Mouse (Mus musculus) intestine, postnatal 0 days (tissue): ENCODE data around the gene Meioc. TPM values are rescaled to one million over a fixed set of nuclear protein-coding genes. Genes with fewer than 3 reads are reported as not detected.
A peak's percentile ranks its signal among the peaks of the same experiment; 100 is the strongest.
"Not testable (repeated sequence)": the region's sequence is repeated elsewhere in the genome, so short reads cannot be mapped to it uniquely, and the experiment has no call there.

Experiments
- ATAC-seq: fragments of 200-750 bp; cut with Nextera tagmentation; 2 replicates; pipeline ENCODE4 v1.8.0; 2017; ENCODE audit warnings: mild to moderate bottlenecking, moderate TSS enrichment, moderate library complexity
- H3K27ac ChIP-seq: fragments of 300-500 bp; sonication (generic); 2 replicates; pipeline ENCODE4 v1.5.1; 2014; ENCODE audit warnings: mild to moderate bottlenecking, low read depth, low read length, moderate library complexity
- H3K27me3 ChIP-seq: fragments of 300-500 bp; sonication (generic); replicated peaks from 2 replicates; pipeline ENCODE4 v1.6.1; 2014; ENCODE audit warnings: low read length, mixed read lengths; ENCODE audit not compliant: control insufficient read depth, insufficient read depth
- H3K36me3 ChIP-seq: fragments of 300-500 bp; sonication (generic); 2 replicates; pipeline ENCODE4 v1.6.1; 2014; ENCODE audit warnings: mild to moderate bottlenecking, moderate library complexity; ENCODE audit not compliant: control insufficient read depth, insufficient read depth
- H3K4me1 ChIP-seq: fragments of 300-500 bp; sonication (generic); replicated peaks from 2 replicates; pipeline ENCODE4 v1.6.1; 2014; ENCODE audit warnings: antibody characterized with exemption, low read length, mixed read lengths; ENCODE audit not compliant: control insufficient read depth, insufficient read depth
- H3K4me2 ChIP-seq: fragments of 300-500 bp; sonication (generic); replicated peaks from 2 replicates; pipeline ENCODE4 v1.6.1; 2014; ENCODE audit warnings: low read depth, mild to moderate bottlenecking, moderate library complexity
- H3K4me3 ChIP-seq: fragments of 300-500 bp; sonication (generic); 2 replicates; pipeline ENCODE4 v1.5.1; 2014; ENCODE audit warnings: low read depth, low read length
- H3K9ac ChIP-seq: fragments of 300-500 bp; sonication (generic); 2 replicates; pipeline ENCODE4 v1.6.1; 2014; ENCODE audit warnings: mild to moderate bottlenecking, low read depth, low read length
- H3K9me3 ChIP-seq: fragments of 300-500 bp; sonication (generic); 2 replicates; pipeline ENCODE4 v1.6.1; 2016; ENCODE audit warnings: mixed run types; ENCODE audit not compliant: control insufficient read depth
- CTCF ChIP-seq: sonication (generic); IDR thresholded peaks from 2 replicates; pipeline ENCODE4 v1.5.1; 2016; ENCODE audit warnings: low read depth, mild to moderate bottlenecking, control low read depth, antibody characterized with exemption, moderate library complexity
- WGBS: fragments of 180-500 bp; shearing (Covaris S2); extraction: QIAGEN DNeasy Blood & Tissue Kit; methylation state at CpG from one replicate; pipeline ENCODE4 v1.1.7; 2014; 5-methylcytosine and 5-hydroxymethylcytosine counted together
- microRNA-seq: library from miRNA; unstranded; fragments of <30 nt; microRNA quantifications from one replicate; pipeline ENCODE4, GENCODE M21; 2016
- polyA plus RNA-seq: library from polyadenylated mRNA; unstranded; fragments of >200 nt; fragmentation: Nextera tagmentation; extraction: Ambion mirVana; gene quantifications from 2 replicates; pipeline ENCODE4 v1.2.1, GENCODE M21; 2015

The Meioc gene
- polyA plus RNA-seq, 1 experiment from 2014 or later: 0.14 TPM

DNA sequence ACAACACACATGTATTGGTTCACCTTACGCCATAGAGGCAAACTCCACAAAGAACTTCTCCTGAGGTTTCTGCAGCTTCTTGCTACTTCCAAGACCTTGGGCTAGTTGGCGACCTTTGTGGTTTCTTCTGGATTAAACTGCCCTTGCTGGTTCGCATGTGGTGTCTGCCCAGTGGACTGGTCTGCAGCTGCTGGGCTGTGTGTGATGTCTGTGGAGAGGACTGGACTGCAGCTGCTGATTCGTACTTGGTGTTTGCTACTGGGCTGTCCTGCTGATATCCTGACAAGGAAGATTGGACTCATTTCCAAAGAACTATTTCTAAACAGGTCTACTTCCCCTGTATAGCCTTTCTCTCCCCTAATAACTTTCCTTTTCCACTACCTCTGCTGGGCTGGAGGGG, 48.9 kb downstream of the Meioc start:
- Histone ChIP-seq H3K4me2 (no peak overlapping the region), H3K4me3 (no peak overlapping the region), H3K27ac (no peak overlapping the region), H3K36me3 (no peaks in the 10 kb centered on the region), H3K4me1 (no peaks in the 10 kb centered on the region), H3K9ac (no peak overlapping the region), H3K9me3 (no peaks in the 10 kb centered on the region), H3K27me3 (no peaks in the 10 kb centered on the region)
- WGBS: 85% methylated on average over 4 of the region's 4 CpGs
- no peak for TF ChIP-seq CTCF
- ATAC-seq: no peak

DNA sequence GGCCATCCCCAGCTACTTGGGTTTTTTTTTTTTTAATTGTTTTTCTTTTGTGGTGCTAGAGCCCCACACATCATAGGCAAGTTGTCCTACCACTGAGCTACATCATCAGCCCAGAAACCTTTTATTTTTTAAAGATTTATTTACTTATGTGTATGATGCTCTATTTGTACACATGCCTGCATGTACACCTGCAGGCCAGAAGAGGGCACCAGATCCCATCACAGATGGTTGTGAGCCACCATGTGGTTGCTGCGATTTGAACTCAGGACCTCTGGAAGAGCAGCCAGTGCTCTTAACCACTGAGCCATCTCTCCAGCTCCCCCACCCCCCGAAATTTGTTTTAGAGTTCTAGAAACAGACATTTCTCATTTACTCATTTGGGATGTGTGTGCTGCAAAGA, 51.1 kb downstream of the Meioc start:
- not testable (repeated sequence) for H3K36me3 ChIP-seq, H3K9me3 ChIP-seq, H3K27me3 ChIP-seq, ATAC-seq, H3K4me1 ChIP-seq, H3K4me2 ChIP-seq, H3K4me3 ChIP-seq, H3K27ac ChIP-seq, H3K9ac ChIP-seq
- TF ChIP-seq CTCF: peak; percentile 46
- WGBS: 83% methylated on average over 2 of the region's 2 CpGs

DNA sequence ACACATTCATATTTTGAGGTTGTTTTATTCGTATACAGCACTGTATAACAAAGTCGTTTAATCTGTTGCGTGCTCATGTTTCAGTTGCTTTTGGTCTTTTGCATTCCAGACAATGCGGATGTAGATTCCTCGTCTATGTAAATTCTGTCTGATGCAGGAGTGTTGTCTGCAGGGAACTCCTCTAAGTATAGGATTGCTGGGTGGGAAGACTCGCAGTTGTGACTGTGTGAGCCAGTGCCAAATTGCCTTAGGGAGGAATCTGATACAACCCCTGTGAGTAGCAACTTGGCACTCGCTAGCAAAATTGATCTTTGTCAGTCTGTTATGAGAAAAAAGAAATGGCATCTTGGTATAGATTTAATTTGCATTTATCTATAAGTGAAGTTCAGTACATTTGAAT, 52.6 kb downstream of the Meioc start:
- no peak for TF ChIP-seq CTCF
- no peak overlapping the region for H3K27ac ChIP-seq
- no peak overlapping the region for H3K4me3 ChIP-seq
- H3K36me3 ChIP-seq: no peaks in the 10 kb centered on the region
- H3K4me2 ChIP-seq: no peak overlapping the region
- H3K9me3 ChIP-seq: no peaks in the 10 kb centered on the region
- ATAC-seq: no peak
- 79% methylated on average over 7 of the region's 7 CpGs for WGBS
- no peaks in the 10 kb centered on the region for H3K4me1 ChIP-seq
- H3K27me3 ChIP-seq: no peaks in the 10 kb centered on the region
- no peak overlapping the region for H3K9ac ChIP-seq

DNA sequence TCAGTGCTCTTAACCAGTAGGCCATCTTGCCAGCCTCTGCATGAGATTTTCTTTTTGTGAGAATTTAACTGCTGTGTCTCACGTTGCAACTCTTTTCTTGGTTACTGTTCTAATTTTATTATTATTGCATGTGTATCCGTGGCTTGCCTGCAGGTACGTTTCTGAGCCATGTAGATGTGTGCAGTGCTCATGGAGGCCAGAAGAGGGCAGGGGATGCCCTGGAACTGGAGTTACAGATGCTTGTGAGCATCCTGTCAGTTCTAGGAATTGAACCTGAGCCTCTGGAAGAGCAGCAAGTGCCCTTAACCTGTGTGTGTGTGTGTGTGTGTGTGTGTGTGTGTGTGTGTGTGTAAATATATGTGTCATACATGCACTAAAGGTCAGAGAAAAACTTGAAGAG, 62.1 kb downstream of the Meioc start:
- 35% methylated on average over 3 of the region's 3 CpGs for WGBS
- H3K36me3 ChIP-seq: no peaks in the 10 kb centered on the region

DNA sequence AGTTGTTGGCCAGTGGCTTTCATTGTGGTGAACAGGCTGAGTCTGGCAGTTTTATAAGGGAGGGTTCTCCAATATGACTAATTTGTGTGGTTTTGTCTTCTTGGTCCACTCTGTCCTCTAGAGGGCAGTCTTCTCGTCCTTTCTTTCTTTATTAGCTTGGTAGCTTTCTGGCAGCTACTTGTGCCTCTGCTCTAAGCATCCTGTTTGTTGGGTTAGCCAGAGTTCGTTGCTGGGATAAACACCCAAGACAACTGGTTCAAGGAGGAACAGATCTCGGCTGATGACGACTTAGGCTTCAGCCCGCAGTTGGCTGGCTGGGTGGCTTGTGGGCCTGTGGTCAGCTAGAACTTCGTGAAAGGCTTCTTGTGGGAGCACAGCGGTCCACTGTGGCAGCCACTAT, 65.1 kb downstream of the Meioc start:
- 37% methylated on average over 7 of the region's 7 CpGs for WGBS
- Histone ChIP-seq H3K27me3 (no peaks in the 10 kb centered on the region), H3K9me3 (no peaks in the 10 kb centered on the region), H3K4me1 (no peaks in the 10 kb centered on the region), H3K4me2 (no peak overlapping the region), H3K4me3 (no peak overlapping the region), H3K27ac (no peak overlapping the region), H3K36me3 (no peaks in the 10 kb centered on the region), H3K9ac (no peak overlapping the region)
- TF ChIP-seq CTCF: peak; percentile 77
- ATAC-seq: no peak

More for the DNA sequence above, 62.1 kb downstream of the Meioc start:
- Histone ChIP-seq H3K4me2 (no peak overlapping the region), H3K9me3 (no peaks in the 10 kb centered on the region), H3K4me3 (no peak overlapping the region), H3K9ac (no peak overlapping the region), H3K4me1 (no peaks in the 10 kb centered on the region), H3K27me3 (no peaks in the 10 kb centered on the region), H3K27ac (no peak overlapping the region)
- peak; percentile 62 for TF ChIP-seq CTCF
- no peak for ATAC-seq

DNA sequence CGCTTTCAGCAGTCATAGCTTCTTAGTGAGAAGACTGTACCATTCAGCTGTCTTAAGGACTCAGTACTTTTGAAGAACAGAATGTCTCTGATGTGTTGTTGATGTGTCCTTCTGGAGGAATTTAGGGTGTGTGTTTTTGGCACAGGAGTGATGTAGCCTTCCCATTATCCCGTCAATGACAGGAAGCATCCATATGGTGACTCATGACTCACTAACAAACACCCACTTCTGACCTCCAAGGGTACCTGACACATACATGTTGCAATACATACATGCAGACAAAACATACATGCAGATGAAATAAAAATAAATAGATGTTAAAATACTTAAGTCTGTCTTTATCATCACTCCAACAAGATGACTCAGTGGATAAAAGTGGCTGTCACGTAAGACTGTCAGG, 66.3 kb downstream of the Meioc start:
- H3K9me3 ChIP-seq: no peaks in the 10 kb centered on the region
- no peaks in the 10 kb centered on the region for H3K36me3 ChIP-seq
- 79% methylated on average over 3 of the region's 3 CpGs for WGBS
- no peak overlapping the region for H3K9ac ChIP-seq
- ATAC-seq: no peak
- H3K4me3 ChIP-seq: no peak overlapping the region
- no peak overlapping the region for H3K27ac ChIP-seq
- no peaks in the 10 kb centered on the region for H3K27me3 ChIP-seq
- H3K4me1 ChIP-seq: no peaks in the 10 kb centered on the region
- H3K4me2 ChIP-seq: no peak overlapping the region
- no peak for TF ChIP-seq CTCF

DNA sequence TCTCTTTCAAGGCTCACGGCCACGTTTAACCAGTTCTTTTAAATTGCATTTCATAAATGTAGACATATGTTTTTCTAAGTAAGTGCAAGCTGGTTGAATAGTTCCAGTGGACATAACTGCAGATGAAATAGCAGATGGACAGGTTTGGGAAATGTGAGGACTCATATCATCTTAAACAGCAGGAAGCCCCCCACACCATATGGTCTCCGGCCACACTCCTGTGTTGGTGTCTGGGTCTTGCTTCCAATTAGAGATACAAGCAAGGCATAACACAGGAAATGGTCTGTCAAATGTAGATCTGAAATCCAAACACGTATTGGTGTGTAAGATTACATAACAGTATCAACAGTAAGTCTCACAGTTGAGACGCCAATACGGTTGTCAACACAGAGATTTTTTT, 67.8 kb downstream of the Meioc start:
- TF ChIP-seq CTCF: no peak
- 76% methylated on average over 6 of the region's 6 CpGs for WGBS
- ATAC-seq: no peak

More for the DNA sequence above, 67.8 kb downstream of the Meioc start:
- no peak overlapping the region for H3K4me3 ChIP-seq
- no peaks in the 10 kb centered on the region for H3K9me3 ChIP-seq
- H3K27me3 ChIP-seq: no peaks in the 10 kb centered on the region
- no peak overlapping the region for H3K4me2 ChIP-seq
- H3K4me1 ChIP-seq: no peaks in the 10 kb centered on the region
- no peak overlapping the region for H3K27ac ChIP-seq
- H3K36me3 ChIP-seq: no peaks in the 10 kb centered on the region
- H3K9ac ChIP-seq: no peak overlapping the region

Small RNAs within 50 kb of the gene (microRNA-seq; reads per million reads assigned to microRNA genes)
- not detected for gene Gm22920

Other genes starting within 250 kb of the Meioc start
- gene Grn, start 233.4 kb upstream of the Meioc start, polyA plus RNA-seq: 339 and 382 TPM in 2 replicates
- 1.7 and 1.8 TPM in 2 replicates for gene Fam171a2, start 216.0 kb upstream of the Meioc start, polyA plus RNA-seq
- gene Itga2b, start 193.6 kb upstream of the Meioc start, polyA plus RNA-seq: 2.5 and 2.6 TPM in 2 replicates
- gene Gpatch8, start 107.3 kb upstream of the Meioc start, polyA plus RNA-seq: 18.9 and 22.3 TPM in 2 replicates
- gene Gm11627, start 84.3 kb upstream of the Meioc start, polyA plus RNA-seq: 11.2 and 12.7 TPM in 2 replicates
- gene Fzd2, start 59.3 kb upstream of the Meioc start, polyA plus RNA-seq: 6.0 and 6.2 TPM in 2 replicates
- 16.2 and 17.1 TPM in 2 replicates for gene Ccdc43, start 34.1 kb downstream of the Meioc start, polyA plus RNA-seq
- gene Adam11, start 97.7 kb downstream of the Meioc start, polyA plus RNA-seq: 0.80 and 1.3 TPM in 2 replicates
- gene Gjc1, start 156.0 kb downstream of the Meioc start, polyA plus RNA-seq: 16.1 and 18.8 TPM in 2 replicates
- 0.22 and 0.52 TPM in 2 replicates for gene Higd1b, start 172.1 kb downstream of the Meioc start, polyA plus RNA-seq
- 50.9 and 56.0 TPM in 2 replicates for gene Eftud2, start 217.3 kb downstream of the Meioc start, polyA plus RNA-seq
- 0.20 and 0.50 TPM in 2 replicates for gene Ccdc103, start 217.5 kb downstream of the Meioc start, polyA plus RNA-seq
- not detected in 2 replicates for gene Fam187a, start 221.5 kb downstream of the Meioc start, polyA plus RNA-seq
- gene Gfap, start 237.2 kb downstream of the Meioc start, polyA plus RNA-seq: 0.14 and 0.17 TPM in 2 replicates